Mouse (Mus musculus) embryonic facial prominence, embryonic 13.5 days (tissue): ENCODE measurements around the gene Rab1b. TPM values are rescaled to one million over a fixed set of nuclear protein-coding genes. Genes with fewer than 3 reads are reported as not detected.

Source experiments
- ATAC-seq: fragments of 200-750 bp; cut with Nextera tagmentation; 2 replicates; pipeline ENCODE4 v1.8.0; 2017; ENCODE audit warnings: low read depth; ENCODE audit not compliant: insufficient number of reproducible peaks, insufficient read depth, low FRiP score, low TSS enrichment
- H3K27ac ChIP-seq: fragments of 300-500 bp; sonication (generic); 2 replicates; pipeline ENCODE4 v1.5.1; 2015; ENCODE audit warnings: moderate library complexity, mild to moderate bottlenecking, inconsistent platforms
- H3K27me3 ChIP-seq: fragments of 300-500 bp; sonication (generic); 2 replicates; pipeline ENCODE4 v1.6.1; 2015; ENCODE audit warnings: mild to moderate bottlenecking, inconsistent platforms
- H3K36me3 ChIP-seq: fragments of 300-500 bp; sonication (generic); 2 replicates; pipeline ENCODE4 v1.6.1; 2015; ENCODE audit warnings: mild to moderate bottlenecking, inconsistent platforms
- H3K4me1 ChIP-seq: fragments of 300-500 bp; sonication (generic); 2 replicates; pipeline ENCODE4 v1.6.1; 2015; ENCODE audit warnings: inconsistent platforms
- H3K4me2 ChIP-seq: fragments of 300-500 bp; sonication (generic); 2 replicates; pipeline ENCODE4 v1.6.1; 2015; ENCODE audit warnings: moderate library complexity, mild to moderate bottlenecking, inconsistent platforms
- H3K4me3 ChIP-seq: fragments of 300-500 bp; sonication (generic); 2 replicates; pipeline ENCODE4 v1.5.1; 2015; ENCODE audit warnings: mild to moderate bottlenecking, inconsistent platforms
- H3K9ac ChIP-seq: fragments of 300-500 bp; sonication (generic); 2 replicates; pipeline ENCODE4 v1.6.1; 2015; ENCODE audit warnings: mild to moderate bottlenecking, inconsistent platforms
- H3K9me3 ChIP-seq: fragments of 300-500 bp; sonication (generic); 2 replicates; pipeline ENCODE4 v1.6.1; 2016; ENCODE audit warnings: inconsistent platforms
- WGBS: fragments of 180-500 bp; shearing (Covaris S2); methylation state at CpG from one replicate; pipeline ENCODE4 v1.1.7; 2015; ENCODE audit warnings: mixed read lengths; 5-methylcytosine and 5-hydroxymethylcytosine counted together
- polyA plus RNA-seq: library from polyadenylated mRNA; unstranded; fragments of >200 nt; fragmentation: Nextera tagmentation; extraction: Ambion mirVana; gene quantifications from 2 replicates; pipeline ENCODE4 v1.2.1, GENCODE M21; 2015

Rab1b gene
- polyA plus RNA-seq, 1 experiment from 2014 or later, result 262 TPM

DNA sequence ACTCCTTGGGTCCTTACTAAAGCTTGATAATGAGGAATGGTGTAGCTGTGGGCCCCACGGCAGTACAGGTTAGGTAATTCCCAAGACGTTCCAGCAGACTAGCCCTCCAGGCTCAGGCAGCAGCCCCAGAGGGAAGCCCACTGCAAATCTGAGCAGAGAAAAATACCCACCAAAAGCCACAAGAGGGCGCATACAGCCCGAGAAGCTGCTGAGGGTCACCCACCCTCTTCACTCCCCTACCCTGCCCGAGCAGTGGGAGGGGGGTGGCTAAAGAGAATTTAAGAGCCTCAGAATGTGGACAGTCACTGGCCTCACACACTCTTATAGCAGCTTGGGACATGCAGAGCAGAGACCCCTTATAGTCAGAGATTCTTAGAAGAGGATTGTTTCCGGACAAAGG, 50.6 kb downstream of the Rab1b start:
- H3K27ac ChIP-seq, result no peak overlapping the region
- 10% methylated on average over 6 of the region's 6 CpGs for WGBS
- no peaks in the 10 kb centered on the region for H3K36me3 ChIP-seq
- peaks cover 52% of the 10 kb centered on the region for H3K4me1 ChIP-seq
- no peak overlapping the region for H3K4me3 ChIP-seq
- no peaks in the 10 kb centered on the region for H3K9me3 ChIP-seq
- peak overlapping the region; percentile 17 for H3K4me2 ChIP-seq
- H3K27me3 ChIP-seq, result peaks cover 33% of the 10 kb centered on the region
- ATAC-seq, result no peak
- peak overlapping the region; percentile 51; the same call in 1 of the 2 replicates for H3K9ac ChIP-seq

DNA sequence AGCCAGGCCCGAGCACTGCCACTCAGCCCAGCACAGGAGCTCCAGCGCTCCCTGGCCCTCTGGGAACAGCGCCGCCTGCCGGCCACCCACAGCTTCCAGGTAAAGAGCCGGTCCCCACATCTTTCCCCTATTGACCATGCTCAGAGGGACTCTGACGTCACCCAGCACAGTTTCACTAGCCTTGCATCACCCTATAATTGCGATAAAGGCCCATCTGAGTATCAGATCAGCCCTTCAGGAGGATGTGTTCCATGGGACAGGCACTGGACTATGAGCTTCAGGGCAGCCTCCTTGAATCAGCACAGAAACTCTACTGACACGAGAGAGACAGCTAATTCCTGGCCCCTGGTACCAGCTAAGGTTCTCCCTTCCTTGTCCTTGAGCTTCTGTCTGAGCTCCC, 53.0 kb downstream of the Rab1b start:
- no peak overlapping the region for H3K4me3 ChIP-seq
- no peak overlapping the region for H3K27ac ChIP-seq
- WGBS, result 20% methylated on average over 9 of the region's 9 CpGs
- H3K9me3 ChIP-seq, result no peaks in the 10 kb centered on the region
- peaks cover 8% of the 10 kb centered on the region for H3K36me3 ChIP-seq
- peaks cover 45% of the 10 kb centered on the region for H3K4me1 ChIP-seq
- H3K4me2 ChIP-seq, result no peak overlapping the region
- H3K9ac ChIP-seq, result no peak overlapping the region
- no peak for ATAC-seq
- peaks cover 48% of the 10 kb centered on the region for H3K27me3 ChIP-seq

- H3K4me1 ChIP-seq, result peaks cover 34% of the 10 kb centered on the region
- WGBS, result 56% methylated on average over 17 of the region's 17 CpGs
- no peak for ATAC-seq
- no peaks in the 10 kb centered on the region for H3K9me3 ChIP-seq
- H3K4me3 ChIP-seq, result no peak overlapping the region
- no peak overlapping the region for H3K27ac ChIP-seq
- no peak overlapping the region for H3K9ac ChIP-seq
- H3K4me2 ChIP-seq, result 0 out of 2 replicates have a peak overlapping the region, but pooled peaks have one; percentile 7
- peaks cover 48% of the 10 kb centered on the region for H3K27me3 ChIP-seq
- H3K36me3 ChIP-seq, result peaks cover 17% of the 10 kb centered on the region
These were observed 54.0 kb downstream of the Rab1b start for GRCm38 (mm10) chr19:5052853-5053252.

- H3K9ac ChIP-seq, result 0 out of 2 replicates have a peak overlapping the region, but pooled peaks have one; percentile 3
- 0 out of 2 replicates have a peak overlapping the region, but pooled peaks have one; percentile 45 for H3K4me2 ChIP-seq
- H3K27me3 ChIP-seq, result peaks cover 48% of the 10 kb centered on the region
- no peaks in the 10 kb centered on the region for H3K9me3 ChIP-seq
- H3K4me1 ChIP-seq, result peaks cover 32% of the 10 kb centered on the region
- no peak overlapping the region for H3K27ac ChIP-seq
- 34% methylated on average over 25 of the region's 25 CpGs for WGBS
- no peak overlapping the region for H3K4me3 ChIP-seq
- peaks cover 23% of the 10 kb centered on the region for H3K36me3 ChIP-seq
- no peak for ATAC-seq
These were observed 54.6 kb downstream of the Rab1b start for GRCm38 (mm10) chr19:5052166-5052822.

DNA sequence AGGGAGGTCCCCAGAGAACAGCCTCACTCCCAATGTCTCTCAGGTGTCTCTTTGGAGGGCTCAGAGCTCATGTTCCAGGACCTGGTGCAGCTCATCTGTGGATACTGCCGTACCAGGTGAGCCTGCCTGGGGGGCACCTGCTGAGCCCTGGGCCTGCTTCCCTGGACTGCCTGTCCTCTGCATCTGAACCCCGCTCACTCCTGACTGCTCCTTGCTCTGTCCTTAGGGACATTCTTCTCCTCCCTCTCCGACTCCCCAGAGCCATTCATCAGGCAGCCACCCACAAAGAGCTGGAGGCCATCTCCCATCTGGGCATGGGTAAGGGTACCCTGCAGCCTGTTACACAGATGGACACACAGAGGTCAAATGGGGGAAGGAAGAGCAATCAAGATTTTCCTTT, 55.4 kb downstream of the Rab1b start:
- peaks cover 48% of the 10 kb centered on the region for H3K27me3 ChIP-seq
- 33% methylated on average over 3 of the region's 3 CpGs for WGBS
- peak overlapping the region; percentile 54; the same call in 1 of the 2 replicates for H3K9ac ChIP-seq
- no peaks in the 10 kb centered on the region for H3K9me3 ChIP-seq
- H3K27ac ChIP-seq, result no peak overlapping the region
- no peak for ATAC-seq
- peak overlapping the region; percentile 45 for H3K4me2 ChIP-seq
- peaks cover 31% of the 10 kb centered on the region for H3K36me3 ChIP-seq
- H3K4me1 ChIP-seq, result peaks cover 29% of the 10 kb centered on the region
- no peak overlapping the region for H3K4me3 ChIP-seq

GRCm38 (mm10) chr19:5051031-5051430, 55.8 kb downstream of the Rab1b start:
- WGBS, result 7% methylated on average over 17 of the region's 17 CpGs
- peaks cover 35% of the 10 kb centered on the region for H3K36me3 ChIP-seq
- H3K4me2 ChIP-seq, result peak overlapping the region; percentile 45
- H3K4me1 ChIP-seq, result peaks cover 24% of the 10 kb centered on the region
- peak overlapping the region; percentile 54; the same call in 1 of the 2 replicates for H3K9ac ChIP-seq
- no peak overlapping the region for H3K27ac ChIP-seq
- H3K4me3 ChIP-seq, result peak overlapping the region; percentile 24
- H3K9me3 ChIP-seq, result no peaks in the 10 kb centered on the region
- peaks cover 48% of the 10 kb centered on the region for H3K27me3 ChIP-seq
- no peak for ATAC-seq

DNA sequence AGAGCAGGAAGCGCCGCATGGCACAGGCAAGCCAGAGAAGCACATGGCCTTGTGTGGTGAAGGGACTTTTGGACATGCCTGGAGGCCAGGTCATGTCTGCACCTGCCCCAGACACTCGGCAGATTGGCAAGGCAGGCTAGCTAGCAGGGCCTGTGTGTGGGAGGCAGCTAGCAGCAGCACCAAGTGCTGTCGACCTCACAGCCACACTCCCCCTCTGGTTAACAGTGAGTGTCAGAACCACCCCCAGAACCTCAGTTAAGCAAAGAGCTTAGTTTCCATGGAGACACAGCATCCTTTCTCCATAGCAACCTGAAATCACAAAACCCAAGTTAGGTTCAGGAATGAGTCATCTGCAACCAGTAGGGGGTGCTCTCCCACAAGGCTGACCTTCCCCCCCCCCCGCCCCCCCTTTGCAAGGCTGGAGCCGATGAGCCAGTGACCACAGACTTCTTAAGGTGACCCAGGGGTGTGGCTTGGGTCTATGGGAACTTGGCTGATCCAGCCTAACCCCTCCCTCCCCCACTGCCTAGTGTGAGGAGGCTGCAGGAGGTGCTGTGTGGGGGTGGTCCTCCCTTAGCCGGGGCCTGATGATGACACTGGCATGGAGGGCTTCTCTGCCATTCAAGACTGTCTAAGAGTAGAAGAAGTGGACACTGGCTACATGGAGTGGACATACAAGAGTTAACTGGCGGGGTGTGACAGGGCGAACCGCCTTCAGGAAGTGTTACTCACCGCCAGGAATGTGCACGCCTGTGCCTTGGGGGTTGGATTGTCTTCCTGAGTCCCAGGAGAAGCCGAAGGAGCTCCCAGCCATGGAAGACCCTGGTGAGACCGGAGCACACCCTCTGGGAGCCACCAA, 56.6 kb downstream of the Rab1b start, which contains the start of gene Rin1:
Rin1 (plus strand) TSS at position 435 of the 859 bp plus-strand sequence.
- Histone ChIP-seq H3K9ac (peak within 1 kb of the TSS; percentile 54), H3K4me3 (peak within 1 kb of the TSS; percentile 24), H3K27ac (no peak within 1 kb of the TSS), H3K27me3 (peaks cover 48% of the 10 kb centered on the region), H3K4me2 (peak within 1 kb of the TSS; percentile 45), H3K4me1 (peaks cover 23% of the 10 kb centered on the region), H3K9me3 (no peaks in the 10 kb centered on the region), H3K36me3 (peaks cover 43% of the 10 kb centered on the region)
- 14% methylated on average over 13 of the region's 14 CpGs for WGBS
- ATAC-seq, result no peak

DNA sequence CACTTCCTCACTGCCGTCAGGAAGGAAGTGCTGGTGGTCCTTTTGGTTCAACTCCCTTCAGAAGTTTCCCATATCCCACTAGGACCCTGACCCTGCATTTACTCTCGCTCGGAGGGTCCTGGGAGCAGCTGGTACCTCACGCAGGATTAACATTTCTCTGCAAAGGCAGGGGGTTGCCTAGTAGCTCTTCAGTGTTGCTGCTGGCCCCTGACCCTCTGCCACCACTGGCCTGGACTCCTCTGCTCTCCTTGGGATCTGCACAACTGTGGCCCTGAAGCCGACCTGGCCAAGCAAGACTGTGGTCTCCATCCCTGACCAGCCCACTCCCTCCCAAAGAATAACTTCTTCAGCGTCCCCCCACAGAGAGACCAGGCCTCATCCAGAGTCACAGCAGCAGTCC, 57.5 kb downstream of the Rab1b start:
- Histone ChIP-seq H3K27me3 (peaks cover 43% of the 10 kb centered on the region), H3K9me3 (no peaks in the 10 kb centered on the region), H3K4me3 (no peak overlapping the region), H3K4me2 (no peak overlapping the region), H3K4me1 (peaks cover 23% of the 10 kb centered on the region), H3K27ac (no peak overlapping the region), H3K9ac (no peak overlapping the region), H3K36me3 (peaks cover 43% of the 10 kb centered on the region)
- ATAC-seq, result no peak
- 79% methylated on average over 6 of the region's 6 CpGs for WGBS

Other genes with a start within 250 kb of the Rab1b start
- gene Actn3, start 229.2 kb downstream of the Rab1b start, polyA plus RNA-seq, result 5.1 and 6.3 TPM in 2 replicates
- 10.4 and 11.1 TPM in 2 replicates for gene Zdhhc24, start 228.4 kb downstream of the Rab1b start, polyA plus RNA-seq
- 4.1 and 5.6 TPM in 2 replicates for gene Bbs1, start 200.4 kb downstream of the Rab1b start, polyA plus RNA-seq
- gene Dpp3, start 178.8 kb downstream of the Rab1b start, polyA plus RNA-seq, result 110 and 121 TPM in 2 replicates
- gene Peli3, start 163.9 kb downstream of the Rab1b start, polyA plus RNA-seq, result 4.2 and 6.1 TPM in 2 replicates
- gene Mrpl11, start 144.9 kb downstream of the Rab1b start, polyA plus RNA-seq, result 117 and 118 TPM in 2 replicates
- gene Npas4, start 116.8 kb downstream of the Rab1b start, polyA plus RNA-seq, result not detected in 2 replicates
- 4.3 and 5.8 TPM in 2 replicates for gene Slc29a2, start 83.2 kb downstream of the Rab1b start, polyA plus RNA-seq
- gene B4gat1, start 68.2 kb downstream of the Rab1b start, polyA plus RNA-seq, result 47.1 and 49.5 TPM in 2 replicates
- gene AC124502.3, start 68.2 kb downstream of the Rab1b start, polyA plus RNA-seq, result 2.3 and 3.5 TPM in 2 replicates
- 40.6 and 42.9 TPM in 2 replicates for gene Brms1, start 65.7 kb downstream of the Rab1b start, polyA plus RNA-seq
- gene Rin1, start 56.6 kb downstream of the Rab1b start, polyA plus RNA-seq, result 0.99 and 1.5 TPM in 2 replicates
- 89.1 and 90.6 TPM in 2 replicates for gene Cd248, start 39.0 kb downstream of the Rab1b start, polyA plus RNA-seq
- 2.6 and 4.6 TPM in 2 replicates for gene Tmem151a, start 21.5 kb downstream of the Rab1b start, polyA plus RNA-seq
- gene Yif1a, start 18.5 kb downstream of the Rab1b start, polyA plus RNA-seq, result 72.4 and 87.2 TPM in 2 replicates
- gene Cnih2, start 8.6 kb downstream of the Rab1b start, polyA plus RNA-seq, result 50.6 and 60.1 TPM in 2 replicates
- gene Klc2, start 11.5 kb upstream of the Rab1b start, polyA plus RNA-seq, result 20.7 and 30.4 TPM in 2 replicates
- 28.7 and 29.8 TPM in 2 replicates for gene Pacs1, start 166.0 kb upstream of the Rab1b start, polyA plus RNA-seq
- 404 and 414 TPM in 2 replicates for gene Sf3b2, start 188.4 kb upstream of the Rab1b start, polyA plus RNA-seq
- 7.4 and 8.9 TPM in 2 replicates for gene Gal3st3, start 191.3 kb upstream of the Rab1b start, polyA plus RNA-seq
- not detected in 2 replicates for gene Catsper1, start 228.7 kb upstream of the Rab1b start, polyA plus RNA-seq
- gene Cst6, start 242.5 kb upstream of the Rab1b start, polyA plus RNA-seq, result 3.6 and 3.7 TPM in 2 replicates